Mouse (Mus musculus): ENCODE measurements around the gene Nudt1. TPM values are rescaled to one million over a fixed set of nuclear protein-coding genes. Genes with fewer than 3 reads are reported as not detected.
A peak's percentile ranks its signal among the peaks of the same experiment; 100 is the strongest.

Gene Nudt1
- polyA plus RNA-seq, 1 experiment from 2014 or later: 43.5 TPM

DNA sequence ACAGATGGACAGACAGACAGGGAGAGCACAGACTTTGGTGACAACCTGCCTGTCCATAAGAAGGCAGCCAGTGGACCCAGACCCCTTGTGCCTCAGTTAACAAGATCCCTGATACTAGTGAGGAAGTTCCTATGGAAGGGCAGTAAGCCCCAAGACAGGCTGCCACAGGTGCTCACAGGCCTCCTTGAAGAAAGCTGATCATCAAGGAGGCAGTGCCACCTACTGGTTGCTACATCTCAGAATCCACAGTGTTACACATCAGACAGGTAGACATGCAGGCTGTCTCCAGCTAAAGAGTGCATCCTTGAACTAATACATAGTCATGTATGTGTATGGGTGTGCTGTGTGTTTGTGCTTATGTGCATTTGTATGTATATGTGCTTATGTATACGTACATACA is 29.3 kb upstream of the Nudt1 start:
- H3K27me3 ChIP-seq (replicated peaks; ENCODE audit: control insufficient read depth, insufficient read depth, low read length): no peaks in the 10 kb centered on the region
- no peak overlapping the region for H3K27ac ChIP-seq (ENCODE audit: low read depth)
- no peak overlapping the region for H3K9ac ChIP-seq (ENCODE audit: low read length)
- DNase-seq (ENCODE audit: low spot score) (peak; percentile 63), ATAC-seq (replicated peaks; ENCODE audit: low FRiP score, low TSS enrichment, low read depth) (0 out of 2 replicates have a peak, but pooled peaks have one; percentile 27)
- 77% methylated on average over 1 of the region's 1 CpGs for WGBS
- no peaks in the 10 kb centered on the region for H3K4me1 ChIP-seq (replicated peaks; ENCODE audit: control insufficient read depth, insufficient read depth, low read length)
- no peak overlapping the region for H3K4me2 ChIP-seq (ENCODE audit: low read length)
- H3K4me3 ChIP-seq (ENCODE audit: low read depth, low read length): no peak overlapping the region
- H3K9me3 ChIP-seq (ENCODE audit: control insufficient read depth, low read length): no peaks in the 10 kb centered on the region
- H3K36me3 ChIP-seq (ENCODE audit: control insufficient read depth, insufficient read depth, low read length): peaks cover 66% of the 10 kb centered on the region

- no peaks in the 10 kb centered on the region for H3K4me1 ChIP-seq (replicated peaks; ENCODE audit: control insufficient read depth, insufficient read depth, low read length)
- peaks cover 82% of the 10 kb centered on the region for H3K36me3 ChIP-seq (ENCODE audit: control insufficient read depth, insufficient read depth, low read length)
- no peak for ATAC-seq (replicated peaks; ENCODE audit: low FRiP score, low TSS enrichment, low read depth)
- H3K27me3 ChIP-seq (replicated peaks; ENCODE audit: control insufficient read depth, insufficient read depth, low read length): no peaks in the 10 kb centered on the region
- DNase-seq (ENCODE audit: low spot score): no peak
- no peak overlapping the region for H3K4me2 ChIP-seq (ENCODE audit: low read length)
- H3K4me3 ChIP-seq (ENCODE audit: low read depth, low read length): no peak overlapping the region
- no peak overlapping the region for H3K27ac ChIP-seq (ENCODE audit: low read depth)
- 93% methylated on average over 4 of the region's 4 CpGs for whole genome bisulfite sequencing
- H3K9me3 ChIP-seq (ENCODE audit: control insufficient read depth, low read length): no peaks in the 10 kb centered on the region
- no peak overlapping the region for H3K9ac ChIP-seq (ENCODE audit: low read length)
These were observed 23.2 kb upstream of the Nudt1 start for GRCm38 (mm10) chr5:140298291-140298690.

DNA sequence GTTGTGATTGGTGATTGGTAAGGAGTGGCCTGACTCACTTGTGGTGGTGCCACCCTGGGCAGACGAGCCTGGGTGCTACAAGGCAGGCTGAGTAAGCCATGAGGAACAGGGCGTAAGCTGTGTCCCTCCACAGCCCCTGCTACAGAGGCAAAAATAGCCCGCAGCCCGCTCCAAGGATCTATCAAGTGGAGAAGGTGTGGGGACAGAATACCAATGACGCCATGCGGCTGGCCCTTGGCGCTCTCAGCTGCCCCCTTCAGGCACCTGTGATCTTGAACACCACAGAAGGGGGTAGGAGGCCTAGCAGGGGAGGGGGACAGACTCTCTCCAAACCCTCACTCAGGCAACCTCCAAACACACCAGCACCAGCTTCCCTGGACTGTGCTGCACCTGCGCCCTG is 15.4 kb upstream of the Nudt1 start:
- Histone ChIP-seq H3K9ac (ENCODE audit: low read length) (no peak overlapping the region), H3K36me3 (ENCODE audit: control insufficient read depth, insufficient read depth, low read length) (peaks cover 87% of the 10 kb centered on the region), H3K4me1 (replicated peaks; ENCODE audit: control insufficient read depth, insufficient read depth, low read length) (no peaks in the 10 kb centered on the region), H3K27me3 (replicated peaks; ENCODE audit: control insufficient read depth, insufficient read depth, low read length) (no peaks in the 10 kb centered on the region), H3K4me2 (ENCODE audit: low read length) (no peak overlapping the region), H3K9me3 (ENCODE audit: control insufficient read depth, low read length) (no peaks in the 10 kb centered on the region), H3K4me3 (ENCODE audit: low read depth, low read length) (no peak overlapping the region), H3K27ac (ENCODE audit: low read depth) (no peak overlapping the region)
- no peak for ATAC-seq (replicated peaks; ENCODE audit: low FRiP score, low TSS enrichment, low read depth)
- 89% methylated on average over 8 of the region's 8 CpGs for WGBS
- DNase-seq (ENCODE audit: low spot score): no peak

GRCm38 (mm10) chr5:140307602-140308001 is 13.9 kb upstream of the Nudt1 start:
- Histone ChIP-seq H3K4me3 (ENCODE audit: low read depth, low read length) (no peak overlapping the region), H3K27ac (ENCODE audit: low read depth) (no peak overlapping the region), H3K9me3 (ENCODE audit: control insufficient read depth, low read length) (no peaks in the 10 kb centered on the region), H3K36me3 (ENCODE audit: control insufficient read depth, insufficient read depth, low read length) (peaks cover 85% of the 10 kb centered on the region), H3K4me1 (replicated peaks; ENCODE audit: control insufficient read depth, insufficient read depth, low read length) (no peaks in the 10 kb centered on the region), H3K9ac (ENCODE audit: low read length) (no peak overlapping the region), H3K27me3 (replicated peaks; ENCODE audit: control insufficient read depth, insufficient read depth, low read length) (no peaks in the 10 kb centered on the region), H3K4me2 (ENCODE audit: low read length) (no peak overlapping the region)
- WGBS: 90% methylated on average over 14 of the region's 14 CpGs
- ATAC-seq (replicated peaks; ENCODE audit: low FRiP score, low TSS enrichment, low read depth): no peak
- no peak for DNase-seq (ENCODE audit: low spot score)

GRCm38 (mm10) chr5:140316716-140317115 is 4.7 kb upstream of the Nudt1 start:
- Histone ChIP-seq H3K27me3 (replicated peaks; ENCODE audit: control insufficient read depth, insufficient read depth, low read length) (no peaks in the 10 kb centered on the region), H3K4me2 (ENCODE audit: low read length) (no peak overlapping the region), H3K4me1 (replicated peaks; ENCODE audit: control insufficient read depth, insufficient read depth, low read length) (peaks cover 8% of the 10 kb centered on the region), H3K4me3 (ENCODE audit: low read depth, low read length) (no peak overlapping the region), H3K9ac (ENCODE audit: low read length) (no peak overlapping the region), H3K27ac (ENCODE audit: low read depth) (no peak overlapping the region), H3K9me3 (ENCODE audit: control insufficient read depth, low read length) (no peaks in the 10 kb centered on the region), H3K36me3 (ENCODE audit: control insufficient read depth, insufficient read depth, low read length) (peaks cover 27% of the 10 kb centered on the region)
- ATAC-seq (replicated peaks; ENCODE audit: low FRiP score, low TSS enrichment, low read depth): no peak
- DNase-seq (ENCODE audit: low spot score): no peak
- WGBS: 88% methylated on average over 3 of the region's 3 CpGs

DNA sequence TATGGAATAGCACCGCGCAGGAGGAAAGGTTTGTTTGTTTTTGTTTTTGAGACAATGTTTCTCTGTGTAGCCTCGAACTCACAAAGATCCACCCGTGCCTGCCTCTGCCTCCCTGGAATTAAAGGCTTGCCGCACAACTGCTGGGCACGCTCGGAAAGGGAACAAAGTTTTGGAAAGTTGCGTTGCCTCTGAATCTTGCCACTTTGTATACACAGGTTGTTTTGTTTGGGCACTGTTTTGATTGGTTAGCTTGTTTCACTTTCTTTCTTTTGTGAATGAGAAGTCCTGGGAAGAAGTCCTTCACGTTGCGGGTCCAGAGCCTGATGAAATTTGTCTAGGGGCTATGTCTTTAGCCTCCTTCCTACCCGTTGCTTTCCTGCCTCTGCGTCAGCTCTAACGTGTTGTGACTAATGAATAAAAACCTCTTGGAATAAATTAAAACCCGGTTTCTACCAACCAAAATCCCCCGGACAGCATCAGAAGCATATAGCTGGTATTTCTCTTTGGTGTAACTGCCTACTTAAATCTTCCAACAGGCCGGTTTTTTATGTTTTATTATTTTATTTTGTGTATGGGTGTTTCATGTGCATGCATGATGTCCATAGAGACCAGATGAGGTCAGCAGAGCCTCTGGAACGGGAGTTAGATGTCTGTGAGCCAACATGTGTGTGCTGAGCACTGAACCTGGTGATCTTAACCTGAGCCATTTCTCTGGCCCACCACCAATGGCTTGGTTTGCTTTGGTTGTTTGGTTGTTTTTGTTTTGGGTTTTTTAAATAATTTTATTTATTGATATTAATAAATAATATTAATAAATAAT is 510 bp downstream of the Nudt1 start:
- peaks cover 8% of the 10 kb centered on the region for H3K4me1 ChIP-seq (replicated peaks; ENCODE audit: control insufficient read depth, insufficient read depth, low read length)
- DNase-seq (ENCODE audit: low spot score): no peak
- 2% methylated on average over 17 of the region's 17 CpGs for WGBS
- H3K4me2 ChIP-seq (ENCODE audit: low read length): peak overlapping the region; percentile 67
- H3K9ac ChIP-seq (ENCODE audit: low read length): peak overlapping the region; percentile 99
- H3K36me3 ChIP-seq (ENCODE audit: control insufficient read depth, insufficient read depth, low read length): no peaks in the 10 kb centered on the region; the same call in 1 of the 2 replicates
- H3K9me3 ChIP-seq (ENCODE audit: control insufficient read depth, low read length): no peaks in the 10 kb centered on the region
- H3K27ac ChIP-seq (ENCODE audit: low read depth): peak overlapping the region; percentile 79
- H3K4me3 ChIP-seq (ENCODE audit: low read depth, low read length): peak overlapping the region; percentile 88
- no peaks in the 10 kb centered on the region for H3K27me3 ChIP-seq (replicated peaks; ENCODE audit: control insufficient read depth, insufficient read depth, low read length)
- peak; percentile 13 for ATAC-seq (replicated peaks; ENCODE audit: low FRiP score, low TSS enrichment, low read depth)

DNA sequence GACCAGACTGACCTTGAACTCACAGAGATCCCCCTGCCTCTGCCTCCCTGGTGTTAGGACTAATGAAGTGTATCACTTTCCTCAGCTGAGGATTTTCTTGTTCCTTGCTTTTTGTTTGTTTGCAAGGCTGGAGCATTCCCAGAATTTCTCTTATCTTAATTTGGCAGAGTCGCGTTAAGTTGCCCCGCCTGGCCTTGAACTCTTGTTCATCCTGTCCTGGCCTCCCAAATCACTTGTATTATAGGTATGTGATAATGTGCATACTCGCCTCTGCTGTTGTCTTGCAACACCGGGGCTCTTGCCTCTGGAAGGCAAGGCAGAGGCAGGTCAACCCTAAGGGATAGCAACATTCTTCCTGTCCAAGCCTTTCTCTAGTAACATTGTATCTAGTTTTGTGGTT is 2.6 kb downstream of the Nudt1 start:
- Histone ChIP-seq H3K27me3 (replicated peaks; ENCODE audit: control insufficient read depth, insufficient read depth, low read length) (no peaks in the 10 kb centered on the region), H3K27ac (ENCODE audit: low read depth) (no peak overlapping the region), H3K4me3 (ENCODE audit: low read depth, low read length) (no peak overlapping the region), H3K4me2 (ENCODE audit: low read length) (no peak overlapping the region), H3K9me3 (ENCODE audit: control insufficient read depth, low read length) (no peaks in the 10 kb centered on the region), H3K9ac (ENCODE audit: low read length) (no peak overlapping the region), H3K36me3 (ENCODE audit: control insufficient read depth, insufficient read depth, low read length) (peaks cover 14% of the 10 kb centered on the region; the same call in 1 of the 2 replicates), H3K4me1 (replicated peaks; ENCODE audit: control insufficient read depth, insufficient read depth, low read length) (peaks cover 8% of the 10 kb centered on the region)
- ATAC-seq (replicated peaks; ENCODE audit: low FRiP score, low TSS enrichment, low read depth) (no peak), DNase-seq (ENCODE audit: low spot score) (no peak)
- 88% methylated on average over 5 of the region's 5 CpGs for WGBS

GRCm38 (mm10) chr5:140331615-140332512 is 10.4 kb downstream of the Nudt1 start, which contains the start of gene Mrm2:
Mrm2 (minus strand) TSS chr5:140331898.
- peak; percentile 93 for DNase-seq (ENCODE audit: low spot score)

More at GRCm38 (mm10) chr5:140331615-140332512, 10.4 kb downstream of the Nudt1 start, which contains the start of gene Mrm2:
- H3K27ac ChIP-seq (ENCODE audit: low read depth): peak within 1 kb of the TSS; percentile 87
- H3K36me3 ChIP-seq (ENCODE audit: control insufficient read depth, insufficient read depth, low read length): peaks cover 30% of the 10 kb centered on the region
- H3K27me3 ChIP-seq (replicated peaks; ENCODE audit: control insufficient read depth, insufficient read depth, low read length): no peaks in the 10 kb centered on the region
- ATAC-seq (replicated peaks; ENCODE audit: low FRiP score, low TSS enrichment, low read depth): peak; percentile 72
- peak within 1 kb of the TSS; percentile 93 for H3K4me2 ChIP-seq (ENCODE audit: low read length)
- 1% methylated on average over 39 of the region's 39 CpGs for WGBS
- H3K9me3 ChIP-seq (ENCODE audit: control insufficient read depth, low read length): no peaks in the 10 kb centered on the region
- H3K4me3 ChIP-seq (ENCODE audit: low read depth, low read length): peak within 1 kb of the TSS; percentile 61
- peak within 1 kb of the TSS; percentile 68 for H3K9ac ChIP-seq (ENCODE audit: low read length)
- peaks cover 9% of the 10 kb centered on the region for H3K4me1 ChIP-seq (replicated peaks; ENCODE audit: control insufficient read depth, insufficient read depth, low read length)
